In the genomic region with DNA sequence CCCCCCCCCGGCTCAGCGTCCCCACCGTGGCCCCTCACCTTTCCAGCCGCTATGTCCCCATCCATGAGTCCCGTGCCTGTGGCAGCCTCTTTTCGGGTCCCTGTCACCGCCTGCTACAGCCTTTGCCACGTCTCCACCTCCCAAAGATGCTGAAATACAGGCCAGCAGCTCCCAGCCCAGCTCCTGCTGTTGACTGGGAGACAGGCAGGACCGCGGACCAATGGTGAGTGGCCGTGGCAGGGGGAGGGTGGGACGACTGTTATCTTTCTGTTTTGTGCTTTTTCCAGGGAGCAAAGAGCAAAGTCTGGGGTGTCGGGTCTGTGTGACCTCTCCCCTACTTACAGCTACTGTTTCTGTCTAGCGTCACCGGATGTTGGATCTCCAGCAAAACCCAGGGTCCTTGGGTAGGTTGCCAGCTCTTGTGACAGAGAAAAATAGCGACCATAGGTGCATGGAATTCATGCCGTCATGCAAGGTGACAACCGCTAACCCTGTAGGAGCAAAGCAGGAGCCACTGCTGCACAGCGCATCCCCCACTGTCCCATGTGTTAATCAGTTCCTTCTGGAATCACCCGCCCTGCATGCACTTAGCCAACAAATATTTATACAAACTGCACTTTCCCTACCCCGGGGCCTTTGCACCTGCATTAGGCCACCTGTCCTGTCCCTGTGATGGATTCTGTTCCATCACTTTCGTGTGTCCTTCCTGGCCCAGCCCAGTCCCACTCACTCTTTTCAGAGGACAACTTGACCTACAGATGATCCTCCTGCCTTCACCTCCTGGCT, we compare ENCODE assay signal across 8 mouse cellular contexts. TPM values are rescaled to one million over a fixed set of nuclear protein-coding genes. Genes with fewer than 3 reads are reported as not detected.
DNase-seq lines count a peak whose midpoint lies in the region; ATAC-seq lines count a peak whose summit lies in the region.

No protein-coding gene starts in this region.

- WGBS in intestine, embryonic 16.5 days: 38% methylated on average over 22 of the region's 22 CpGs
- 62% methylated on average over 22 of the region's 22 CpGs for WGBS in forebrain, embryonic 11.5 days
- 57% methylated on average over 22 of the region's 22 CpGs for WGBS in hindbrain, embryonic 12.5 days

- H3K4me3 ChIP-seq in intestine, embryonic 16.5 days (ENCODE audit: low read length): peak overlapping the region; percentile 38
- no peak overlapping the region for H3K4me3 ChIP-seq in forebrain, embryonic 11.5 days (ENCODE audit: low read depth, low read length)
- H3K4me3 ChIP-seq in hindbrain, embryonic 12.5 days: no peak overlapping the region

- H3K9me3 ChIP-seq in intestine, embryonic 16.5 days (ENCODE audit: control insufficient read depth, low read length): 0 out of 2 replicates have a peak, but pooled peaks cover 4% of the 10 kb centered on the region
- H3K9me3 ChIP-seq in forebrain, embryonic 11.5 days (ENCODE audit: control insufficient read depth, low read length): no peaks in the 10 kb centered on the region
- H3K9me3 ChIP-seq in hindbrain, embryonic 12.5 days (replicated peaks): no peaks in the 10 kb centered on the region

- H3K4me1 ChIP-seq in intestine, embryonic 16.5 days (ENCODE audit: control insufficient read depth, insufficient read depth, low read length): peaks cover 16% of the 10 kb centered on the region
- H3K4me1 ChIP-seq in forebrain, embryonic 11.5 days (replicated peaks; ENCODE audit: control insufficient read depth, insufficient read depth, low read length): peaks cover 3% of the 10 kb centered on the region; the same call in 1 of the 2 replicates
- H3K4me1 ChIP-seq in hindbrain, embryonic 12.5 days: peaks cover 8% of the 10 kb centered on the region

- ATAC-seq in intestine, embryonic 16.5 days: peak; percentile 68
- ATAC-seq in forebrain, embryonic 11.5 days (replicated peaks; ENCODE audit: low FRiP score): no peak
- no peak for ATAC-seq in hindbrain, embryonic 12.5 days (ENCODE audit: low FRiP score)

- peaks cover 2% of the 10 kb centered on the region; the same call in 1 of the 2 replicates for H3K36me3 ChIP-seq in intestine, embryonic 16.5 days (ENCODE audit: control insufficient read depth, insufficient read depth, low read length)
- no peaks in the 10 kb centered on the region for H3K36me3 ChIP-seq in forebrain, embryonic 11.5 days (ENCODE audit: control insufficient read depth, insufficient read depth, low read length)
- H3K36me3 ChIP-seq in hindbrain, embryonic 12.5 days: no peaks in the 10 kb centered on the region

- no peak overlapping the region for H3K4me2 ChIP-seq in intestine, embryonic 16.5 days (ENCODE audit: low read depth, low read length)
- no peak overlapping the region for H3K4me2 ChIP-seq in forebrain, embryonic 11.5 days (ENCODE audit: low read depth, low read length, severe bottlenecking)
- no peak overlapping the region for H3K4me2 ChIP-seq in hindbrain, embryonic 12.5 days (replicated peaks)

- H3K27ac ChIP-seq in intestine, embryonic 16.5 days (ENCODE audit: low read length): peak overlapping the region; percentile 76
- H3K27ac ChIP-seq in forebrain, embryonic 11.5 days (ENCODE audit: low read depth, low read length): no peak overlapping the region
- H3K27ac ChIP-seq in hindbrain, embryonic 12.5 days: no peak overlapping the region

- peak; percentile 66 for DNase-seq in lung, postnatal 10 days
- DNase-seq in lung, postnatal 25 days (ENCODE audit: low spot score): no peak
- DNase-seq in adrenal gland, postnatal 14 days: peak; percentile 88
- DNase-seq in lung, postnatal 4 days: peak; percentile 51 to 58
- DNase-seq in forebrain, embryonic 11.5 days (ENCODE audit: low spot score): no peak
- no peak for DNase-seq in layer of hippocampus, adult 9-11 months

- no peaks in the 10 kb centered on the region for H3K27me3 ChIP-seq in intestine, embryonic 16.5 days (replicated peaks; ENCODE audit: control insufficient read depth, insufficient read depth, low read length)
- H3K27me3 ChIP-seq in forebrain, embryonic 11.5 days (ENCODE audit: control insufficient read depth, insufficient read depth, low read length): no peaks in the 10 kb centered on the region
- peaks cover 3% of the 10 kb centered on the region; the same call in 1 of the 2 replicates for H3K27me3 ChIP-seq in hindbrain, embryonic 12.5 days

- H3K9ac ChIP-seq in intestine, embryonic 16.5 days (ENCODE audit: low read depth, low read length): peak overlapping the region; percentile 61; the same call in 1 of the 2 replicates
- no peak overlapping the region for H3K9ac ChIP-seq in forebrain, embryonic 11.5 days (ENCODE audit: low read length)
- no peak overlapping the region for H3K9ac ChIP-seq in hindbrain, embryonic 12.5 days

RNA-seq across cellular contexts. Expression of a gene that starts 6.0 kb away (rescaled TPM):
- 2.5 and 26.5 TPM in 2 replicates for total RNA-seq in adrenal gland, postnatal 14 days (2021)
- 123 and 180 TPM in 2 replicates for polyA plus RNA-seq in intestine, embryonic 16.5 days (2015; fragmentation: Nextera tagmentation; extraction: Ambion mirVana)
- 0.33 and 0.49 TPM in 2 replicates for polyA plus RNA-seq in forebrain, embryonic 11.5 days (2014; fragmentation: Nextera tagmentation; extraction: Ambion mirVana)
- 0.12 and 0.46 TPM in 2 replicates for polyA plus RNA-seq in hindbrain, embryonic 12.5 days (2016; fragmentation: Nextera tagmentation; extraction: Ambion mirVana)

RNA-seq across cellular contexts. Expression of a gene that starts 13.1 kb away (rescaled TPM):
- 161 and 163 TPM in 2 replicates for total RNA-seq in adrenal gland, postnatal 14 days (2021)
- 214 and 225 TPM in 2 replicates for polyA plus RNA-seq in intestine, embryonic 16.5 days (2015; fragmentation: Nextera tagmentation; extraction: Ambion mirVana)
- polyA plus RNA-seq in forebrain, embryonic 11.5 days (2014; fragmentation: Nextera tagmentation; extraction: Ambion mirVana): 212 and 232 TPM in 2 replicates
- polyA plus RNA-seq in hindbrain, embryonic 12.5 days (2016; fragmentation: Nextera tagmentation; extraction: Ambion mirVana): 223 and 232 TPM in 2 replicates

RNA-seq across cellular contexts. Expression of a gene that starts 22.8 kb away (rescaled TPM):
- 56.0 and 60.6 TPM in 2 replicates for total RNA-seq in adrenal gland, postnatal 14 days (2021)
- 48.7 and 53.8 TPM in 2 replicates for polyA plus RNA-seq in intestine, embryonic 16.5 days (2015; fragmentation: Nextera tagmentation; extraction: Ambion mirVana)
- 76.1 and 78.9 TPM in 2 replicates for polyA plus RNA-seq in forebrain, embryonic 11.5 days (2014; fragmentation: Nextera tagmentation; extraction: Ambion mirVana)
- polyA plus RNA-seq in hindbrain, embryonic 12.5 days (2016; fragmentation: Nextera tagmentation; extraction: Ambion mirVana): 57.5 and 58.0 TPM in 2 replicates

RNA-seq across cellular contexts. Expression of a gene that starts 32.7 kb away (rescaled TPM):
- total RNA-seq in adrenal gland, postnatal 14 days (2021): 212 and 215 TPM in 2 replicates
- 204 TPM in 2 replicates for polyA plus RNA-seq in intestine, embryonic 16.5 days (2015; fragmentation: Nextera tagmentation; extraction: Ambion mirVana)
- polyA plus RNA-seq in forebrain, embryonic 11.5 days (2014; fragmentation: Nextera tagmentation; extraction: Ambion mirVana): 259 and 265 TPM in 2 replicates
- polyA plus RNA-seq in hindbrain, embryonic 12.5 days (2016; fragmentation: Nextera tagmentation; extraction: Ambion mirVana): 259 and 269 TPM in 2 replicates

RNA-seq across cellular contexts. Expression of a gene that starts 42.4 kb away (rescaled TPM):
- total RNA-seq in adrenal gland, postnatal 14 days (2021): 66.9 and 73.8 TPM in 2 replicates
- polyA plus RNA-seq in intestine, embryonic 16.5 days (2015; fragmentation: Nextera tagmentation; extraction: Ambion mirVana): 46.2 and 47.4 TPM in 2 replicates
- polyA plus RNA-seq in forebrain, embryonic 11.5 days (2014; fragmentation: Nextera tagmentation; extraction: Ambion mirVana): 8.8 and 10.1 TPM in 2 replicates
- polyA plus RNA-seq in hindbrain, embryonic 12.5 days (2016; fragmentation: Nextera tagmentation; extraction: Ambion mirVana): 17.7 and 18.2 TPM in 2 replicates

Comparison
In these comparisons a context has a peak if more than half of its experiments do, and no peak if none do; other contexts are left out.
1. DNase-seq: peak in lung, postnatal 10 days (single experiment), adrenal gland, postnatal 14 days (single experiment) and lung, postnatal 4 days (2 of 2); none in lung, postnatal 25 days (single experiment), forebrain, embryonic 11.5 days (single experiment) and layer of hippocampus, adult 9-11 months (single experiment).
2. RNA of a gene that starts 6.0 kb away (polyA plus RNA-seq): 123 to 180 TPM in intestine, embryonic 16.5 days; 0.33 to 0.49 TPM in forebrain, embryonic 11.5 days and 0.12 to 0.46 TPM in hindbrain, embryonic 12.5 days; every median in the first group is over 10 times any median in the second.